Mouse (Mus musculus): ENCODE measurements at regions not wholly inside any gene's neighbourhood (a gene's known extent, or its start where the extent isn't known, plus 50 kb on each side); places are given as distances from the start of the nearest gene placed in this dataset.

DNA sequence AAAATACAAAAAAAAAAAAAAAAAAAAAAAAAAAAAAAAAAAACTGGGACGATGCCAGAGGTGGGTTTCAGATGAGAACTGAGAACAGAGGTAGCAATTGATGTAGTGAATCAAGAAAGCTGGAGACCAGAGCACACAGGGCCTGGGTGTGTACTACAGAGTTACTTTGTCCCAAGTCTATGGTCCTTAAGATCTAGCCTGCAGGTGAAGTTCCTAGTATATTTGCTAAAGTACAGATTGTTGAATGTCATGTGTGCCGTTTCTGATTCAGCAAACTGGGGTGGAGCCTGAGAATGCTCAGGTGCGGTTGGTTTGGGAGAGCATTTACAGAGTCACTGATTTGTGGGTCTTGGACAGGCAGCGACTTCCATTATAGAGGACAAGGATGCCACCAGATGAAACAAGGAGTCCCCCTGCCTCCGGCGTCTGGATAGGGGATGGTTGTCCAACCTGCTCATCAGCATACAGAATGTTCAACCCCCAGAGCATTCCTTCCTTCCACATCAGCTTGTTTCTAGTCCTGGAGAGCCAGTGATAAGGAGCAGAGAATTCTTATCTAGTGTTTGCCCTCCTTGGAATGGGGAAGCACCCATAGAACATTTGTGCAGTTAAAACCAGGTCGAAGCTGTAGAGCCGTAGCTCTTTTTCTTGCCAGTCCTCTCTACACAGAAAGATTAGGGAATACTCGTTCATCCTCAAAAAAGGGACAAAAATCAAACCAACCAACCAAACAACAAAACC is 122.5 kb upstream of the Ttc29 start:
- no peak overlapping the region for H3K9ac ChIP-seq (ENCODE audit: low read length)
- no peak overlapping the region for H3K27ac ChIP-seq (ENCODE audit: low read depth, low read length)
- H3K4me3 ChIP-seq (ENCODE audit: low read depth, low read length) = no peak overlapping the region
- no peaks in the 10 kb centered on the region for H3K36me3 ChIP-seq (ENCODE audit: control insufficient read depth, insufficient read depth, low read length)
- H3K4me1 ChIP-seq (ENCODE audit: control insufficient read depth, insufficient read depth, low read length) = no peaks in the 10 kb centered on the region
- ATAC-seq (ENCODE audit: low FRiP score) = no peak
- no peaks in the 10 kb centered on the region for H3K27me3 ChIP-seq (ENCODE audit: control insufficient read depth, insufficient read depth, low read length)
- WGBS = 86% methylated on average over 9 of the region's 9 CpGs
- no peak overlapping the region for H3K4me2 ChIP-seq
- H3K9me3 ChIP-seq (ENCODE audit: control insufficient read depth, low read length) = no peaks in the 10 kb centered on the region
- no peak for DNase-seq (ENCODE audit: low spot score, missing footprints)

- DNase-seq (ENCODE audit: low spot score, missing footprints) (no peak), ATAC-seq (ENCODE audit: low FRiP score) (no peak)
- Histone ChIP-seq H3K4me1 (ENCODE audit: control insufficient read depth, insufficient read depth, low read length) (no peaks in the 10 kb centered on the region), H3K9ac (ENCODE audit: low read length) (no peak overlapping the region), H3K4me2 (no peak overlapping the region), H3K36me3 (ENCODE audit: control insufficient read depth, insufficient read depth, low read length) (no peaks in the 10 kb centered on the region), H3K9me3 (ENCODE audit: control insufficient read depth, low read length) (no peaks in the 10 kb centered on the region), H3K27ac (ENCODE audit: low read depth, low read length) (no peak overlapping the region), H3K27me3 (ENCODE audit: control insufficient read depth, insufficient read depth, low read length) (no peaks in the 10 kb centered on the region), H3K4me3 (ENCODE audit: low read depth, low read length) (no peak overlapping the region)
- 64% methylated on average over 5 of the region's 5 CpGs for WGBS
Measured at GRCm38 (mm10) chr8:78096383-78096782, 116.7 kb upstream of the Ttc29 start.

GRCm38 (mm10) chr8:78098191-78098745 is 114.8 kb upstream of the Ttc29 start:
- Histone ChIP-seq H3K4me2 (no peak overlapping the region), H3K27ac (ENCODE audit: low read depth, low read length) (no peak overlapping the region; the same call in 1 of the 2 replicates), H3K36me3 (ENCODE audit: control insufficient read depth, insufficient read depth, low read length) (no peaks in the 10 kb centered on the region), H3K4me3 (ENCODE audit: low read depth, low read length) (no peak overlapping the region), H3K9me3 (ENCODE audit: control insufficient read depth, low read length) (no peaks in the 10 kb centered on the region), H3K27me3 (ENCODE audit: control insufficient read depth, insufficient read depth, low read length) (no peaks in the 10 kb centered on the region), H3K9ac (ENCODE audit: low read length) (no peak overlapping the region), H3K4me1 (ENCODE audit: control insufficient read depth, insufficient read depth, low read length) (no peaks in the 10 kb centered on the region)
- 17% methylated on average over 6 of the region's 6 CpGs for WGBS
- peak; percentile 85 for DNase-seq (ENCODE audit: low spot score, missing footprints)
- peak; percentile 86 for ATAC-seq (ENCODE audit: low FRiP score)

GRCm38 (mm10) chr8:78099091-78099490 is 114.0 kb upstream of the Ttc29 start:
- ATAC-seq (ENCODE audit: low FRiP score) (no peak), DNase-seq (ENCODE audit: low spot score, missing footprints) (no peak)
- Histone ChIP-seq H3K4me2 (no peak overlapping the region), H3K4me1 (ENCODE audit: control insufficient read depth, insufficient read depth, low read length) (no peaks in the 10 kb centered on the region), H3K4me3 (ENCODE audit: low read depth, low read length) (no peak overlapping the region), H3K36me3 (ENCODE audit: control insufficient read depth, insufficient read depth, low read length) (no peaks in the 10 kb centered on the region), H3K27ac (ENCODE audit: low read depth, low read length) (no peak overlapping the region), H3K9me3 (ENCODE audit: control insufficient read depth, low read length) (no peaks in the 10 kb centered on the region), H3K27me3 (ENCODE audit: control insufficient read depth, insufficient read depth, low read length) (no peaks in the 10 kb centered on the region), H3K9ac (ENCODE audit: low read length) (no peak overlapping the region)
- 88% methylated on average over 3 of the region's 3 CpGs for WGBS

DNA sequence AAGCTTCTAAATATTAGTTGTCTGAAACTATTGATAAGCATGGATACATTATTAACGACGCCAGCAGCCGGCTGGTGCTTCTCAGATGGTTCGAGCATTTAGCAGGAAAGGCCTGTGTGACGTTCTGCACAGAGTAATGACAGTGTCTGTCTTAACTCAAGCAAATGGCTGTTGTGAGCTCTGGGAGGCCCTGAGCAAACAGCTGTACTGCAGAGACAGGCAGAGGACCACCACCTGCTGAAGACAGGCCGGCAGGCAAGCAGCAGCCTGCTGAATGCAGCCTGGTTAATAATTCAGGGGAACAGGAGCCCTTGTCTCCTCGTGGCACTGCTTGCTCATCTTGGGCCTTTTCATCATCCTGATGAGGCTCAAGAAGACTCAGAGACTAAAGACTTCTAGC is 105.8 kb upstream of the Ttc29 start:
- no peak overlapping the region for H3K27ac ChIP-seq (ENCODE audit: low read depth, low read length)
- H3K36me3 ChIP-seq (ENCODE audit: control insufficient read depth, insufficient read depth, low read length) = no peaks in the 10 kb centered on the region
- no peaks in the 10 kb centered on the region for H3K4me1 ChIP-seq (ENCODE audit: control insufficient read depth, insufficient read depth, low read length)
- H3K27me3 ChIP-seq (ENCODE audit: control insufficient read depth, insufficient read depth, low read length) = no peaks in the 10 kb centered on the region
- H3K9me3 ChIP-seq (ENCODE audit: control insufficient read depth, low read length) = no peaks in the 10 kb centered on the region
- H3K4me2 ChIP-seq = no peak overlapping the region
- H3K4me3 ChIP-seq (ENCODE audit: low read depth, low read length) = no peak overlapping the region
- H3K9ac ChIP-seq (ENCODE audit: low read length) = no peak overlapping the region
- ATAC-seq (ENCODE audit: low FRiP score) = no peak
- DNase-seq (ENCODE audit: low spot score, missing footprints) = no peak
- 79% methylated on average over 7 of the region's 7 CpGs for WGBS

- 83% methylated on average over 3 of the region's 3 CpGs for WGBS
- Histone ChIP-seq H3K4me3 (ENCODE audit: low read depth, low read length) (no peak overlapping the region), H3K4me2 (no peak overlapping the region), H3K27me3 (ENCODE audit: control insufficient read depth, insufficient read depth, low read length) (no peaks in the 10 kb centered on the region), H3K9ac (ENCODE audit: low read length) (no peak overlapping the region), H3K4me1 (ENCODE audit: control insufficient read depth, insufficient read depth, low read length) (no peaks in the 10 kb centered on the region), H3K36me3 (ENCODE audit: control insufficient read depth, insufficient read depth, low read length) (no peaks in the 10 kb centered on the region), H3K9me3 (ENCODE audit: control insufficient read depth, low read length) (no peaks in the 10 kb centered on the region), H3K27ac (ENCODE audit: low read depth, low read length) (no peak overlapping the region)
- ATAC-seq (ENCODE audit: low FRiP score) = no peak
- no peak for DNase-seq (ENCODE audit: low spot score, missing footprints)
Measured at GRCm38 (mm10) chr8:78110003-78110649, 103.0 kb upstream of the Ttc29 start.

DNA sequence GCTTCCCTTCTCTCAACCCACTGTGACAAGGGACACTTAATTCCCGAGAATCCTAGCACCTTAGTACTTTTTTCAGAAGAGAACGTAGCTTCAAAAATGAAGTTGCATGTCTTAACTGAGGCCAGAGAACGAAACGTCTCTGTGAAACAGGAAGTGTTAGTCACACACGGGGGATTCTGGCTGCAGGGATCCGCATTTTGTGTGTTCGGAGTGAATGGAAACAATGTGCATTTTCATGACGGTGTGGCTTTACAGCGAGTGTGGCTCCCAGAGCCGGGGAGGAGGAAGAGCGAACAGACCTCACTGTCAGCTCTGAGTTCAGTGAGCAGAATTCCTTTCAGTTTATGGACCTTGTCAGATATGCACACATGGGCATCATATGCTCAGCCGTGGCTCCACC is 100.0 kb upstream of the Ttc29 start:
- Histone ChIP-seq H3K4me2 (no peak overlapping the region), H3K4me3 (ENCODE audit: low read depth, low read length) (no peak overlapping the region), H3K27ac (ENCODE audit: low read depth, low read length) (no peak overlapping the region), H3K36me3 (ENCODE audit: control insufficient read depth, insufficient read depth, low read length) (no peaks in the 10 kb centered on the region), H3K9ac (ENCODE audit: low read length) (no peak overlapping the region), H3K4me1 (ENCODE audit: control insufficient read depth, insufficient read depth, low read length) (no peaks in the 10 kb centered on the region), H3K9me3 (ENCODE audit: control insufficient read depth, low read length) (no peaks in the 10 kb centered on the region), H3K27me3 (ENCODE audit: control insufficient read depth, insufficient read depth, low read length) (no peaks in the 10 kb centered on the region)
- no peak for ATAC-seq (ENCODE audit: low FRiP score)
- no peak for DNase-seq (ENCODE audit: low spot score, missing footprints)
- 56% methylated on average over 12 of the region's 12 CpGs for WGBS

DNA sequence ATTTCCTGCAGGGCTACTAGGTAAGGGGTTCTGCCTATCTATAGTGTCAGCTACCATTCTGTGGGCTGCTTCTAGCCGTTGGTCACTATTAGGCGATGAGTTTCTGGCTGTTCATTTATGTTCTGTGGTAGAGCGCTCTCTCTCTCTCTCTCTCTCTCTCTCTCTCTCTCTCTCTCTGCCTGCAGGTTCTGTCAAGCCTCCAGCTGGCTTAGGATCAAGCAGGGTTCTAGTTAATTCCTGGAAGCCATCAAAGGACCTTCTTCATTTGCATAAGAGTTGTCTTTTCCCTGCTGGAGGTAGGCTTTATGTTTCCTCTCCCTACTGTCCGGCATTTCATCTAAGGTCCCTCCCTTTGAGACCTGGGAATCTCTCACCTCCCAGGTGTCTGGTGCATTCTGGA is 98.6 kb upstream of the Ttc29 start:
- WGBS = 31% methylated on average over 4 of the region's 4 CpGs
- Histone ChIP-seq H3K36me3 (ENCODE audit: control insufficient read depth, insufficient read depth, low read length) (no peaks in the 10 kb centered on the region), H3K4me2 (no peak overlapping the region), H3K27me3 (ENCODE audit: control insufficient read depth, insufficient read depth, low read length) (no peaks in the 10 kb centered on the region), H3K4me3 (ENCODE audit: low read depth, low read length) (no peak overlapping the region), H3K4me1 (ENCODE audit: control insufficient read depth, insufficient read depth, low read length) (no peaks in the 10 kb centered on the region), H3K9ac (ENCODE audit: low read length) (no peak overlapping the region), H3K9me3 (ENCODE audit: control insufficient read depth, low read length) (no peaks in the 10 kb centered on the region), H3K27ac (ENCODE audit: low read depth, low read length) (no peak overlapping the region)
- DNase-seq (ENCODE audit: low spot score, missing footprints) = no peak
- no peak for ATAC-seq (ENCODE audit: low FRiP score)

DNA sequence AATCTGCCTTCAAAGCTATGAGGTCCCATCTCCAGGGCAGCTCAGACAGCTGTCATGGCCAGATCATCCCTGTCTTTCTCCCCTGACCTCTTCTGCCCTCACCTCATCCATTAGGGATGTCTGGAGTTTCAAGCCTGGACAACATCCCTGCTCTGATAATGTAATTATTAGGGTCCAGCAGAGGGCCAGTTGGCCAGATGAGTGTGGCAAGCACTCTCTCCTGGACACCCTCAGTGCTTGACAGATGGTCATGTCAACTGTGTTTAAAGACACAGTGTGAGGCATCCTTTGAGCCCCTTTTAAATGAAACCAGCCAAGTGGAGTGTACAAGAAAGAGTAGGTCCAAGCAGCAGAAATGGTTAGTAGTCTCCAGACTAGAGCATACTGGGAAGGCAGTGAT is 95.9 kb upstream of the Ttc29 start:
- no peak for ATAC-seq (ENCODE audit: low FRiP score)
- Histone ChIP-seq H3K4me3 (ENCODE audit: low read depth, low read length) (no peak overlapping the region), H3K9me3 (ENCODE audit: control insufficient read depth, low read length) (no peaks in the 10 kb centered on the region), H3K4me1 (ENCODE audit: control insufficient read depth, insufficient read depth, low read length) (no peaks in the 10 kb centered on the region), H3K27ac (ENCODE audit: low read depth, low read length) (no peak overlapping the region), H3K4me2 (no peak overlapping the region), H3K9ac (ENCODE audit: low read length) (no peak overlapping the region), H3K36me3 (ENCODE audit: control insufficient read depth, insufficient read depth, low read length) (no peaks in the 10 kb centered on the region), H3K27me3 (ENCODE audit: control insufficient read depth, insufficient read depth, low read length) (no peaks in the 10 kb centered on the region)
- no peak for DNase-seq (ENCODE audit: low spot score, missing footprints)

All from midbrain, embryonic 11.5 days (tissue).